Mouse (Mus musculus) intestine, embryonic 14.5 days (tissue): ENCODE measurements around the gene Tekt3. TPM values are rescaled to one million over a fixed set of nuclear protein-coding genes. Genes with fewer than 3 reads are reported as not detected.
A peak's percentile ranks its signal among the peaks of the same experiment; 100 is the strongest.

ENCODE experiments used
- ATAC-seq: fragments of 200-750 bp; cut with Nextera tagmentation; replicated peaks from 2 replicates; pipeline ENCODE4 v1.8.0; 2017; ENCODE audit warnings: low read depth, moderate number of reproducible peaks, moderate TSS enrichment, moderate library complexity; ENCODE audit not compliant: low FRiP score, low TSS enrichment
- DNase-seq: peaks from one replicate; pipeline ENCODE4 v3.0.0-alpha.2; 2018; ENCODE audit warnings: low spot score
- H3K27ac ChIP-seq: fragments of 300-500 bp; sonication (generic); 2 replicates; pipeline ENCODE4 v1.5.1; 2014; ENCODE audit warnings: low read depth, mild to moderate bottlenecking, control low read depth
- H3K27me3 ChIP-seq: fragments of 300-500 bp; sonication (generic); replicated peaks from 2 replicates; pipeline ENCODE4 v1.6.1; 2014; ENCODE audit warnings: low read length, control low read depth; ENCODE audit not compliant: control insufficient read depth, insufficient read depth
- H3K36me3 ChIP-seq: fragments of 300-500 bp; sonication (generic); 2 replicates; pipeline ENCODE4 v1.6.1; 2014; ENCODE audit warnings: low read length, control low read depth; ENCODE audit not compliant: control insufficient read depth, insufficient read depth
- H3K4me1 ChIP-seq: fragments of 300-500 bp; sonication (generic); replicated peaks from 2 replicates; pipeline ENCODE4 v1.6.1; 2014; ENCODE audit warnings: low read length, control low read depth, mixed read lengths; ENCODE audit not compliant: control insufficient read depth, insufficient read depth
- H3K4me2 ChIP-seq: fragments of 300-500 bp; sonication (generic); 2 replicates; pipeline ENCODE4 v1.6.1; 2014; ENCODE audit warnings: low read length
- H3K4me3 ChIP-seq: fragments of 300-500 bp; sonication (generic); 2 replicates; pipeline ENCODE4 v1.5.1; 2014; ENCODE audit warnings: low read depth, low read length, control low read depth, mixed read lengths
- H3K9ac ChIP-seq: fragments of 300-500 bp; sonication (generic); 2 replicates; pipeline ENCODE4 v1.6.1; 2014; ENCODE audit warnings: mild to moderate bottlenecking, low read length
- H3K9me3 ChIP-seq: fragments of 300-500 bp; sonication (generic); 2 replicates; pipeline ENCODE4 v1.6.1; 2016; ENCODE audit warnings: low read length, control low read depth; ENCODE audit not compliant: control insufficient read depth
- WGBS: fragments of 180-500 bp; shearing (Covaris S2); extraction: QIAGEN DNeasy Blood & Tissue Kit; methylation state at CpG from one replicate; pipeline ENCODE4 v1.1.7; 2014; 5-methylcytosine and 5-hydroxymethylcytosine counted together
- polyA plus RNA-seq: library from polyadenylated mRNA; unstranded; fragments of >200 nt; fragmentation: Nextera tagmentation; extraction: Ambion mirVana; gene quantifications from 2 replicates; pipeline ENCODE4 v1.2.1, GENCODE M21; 2014

The Tekt3 gene
- polyA plus RNA-seq, 1 experiment from 2014 or later = not detected

DNA sequence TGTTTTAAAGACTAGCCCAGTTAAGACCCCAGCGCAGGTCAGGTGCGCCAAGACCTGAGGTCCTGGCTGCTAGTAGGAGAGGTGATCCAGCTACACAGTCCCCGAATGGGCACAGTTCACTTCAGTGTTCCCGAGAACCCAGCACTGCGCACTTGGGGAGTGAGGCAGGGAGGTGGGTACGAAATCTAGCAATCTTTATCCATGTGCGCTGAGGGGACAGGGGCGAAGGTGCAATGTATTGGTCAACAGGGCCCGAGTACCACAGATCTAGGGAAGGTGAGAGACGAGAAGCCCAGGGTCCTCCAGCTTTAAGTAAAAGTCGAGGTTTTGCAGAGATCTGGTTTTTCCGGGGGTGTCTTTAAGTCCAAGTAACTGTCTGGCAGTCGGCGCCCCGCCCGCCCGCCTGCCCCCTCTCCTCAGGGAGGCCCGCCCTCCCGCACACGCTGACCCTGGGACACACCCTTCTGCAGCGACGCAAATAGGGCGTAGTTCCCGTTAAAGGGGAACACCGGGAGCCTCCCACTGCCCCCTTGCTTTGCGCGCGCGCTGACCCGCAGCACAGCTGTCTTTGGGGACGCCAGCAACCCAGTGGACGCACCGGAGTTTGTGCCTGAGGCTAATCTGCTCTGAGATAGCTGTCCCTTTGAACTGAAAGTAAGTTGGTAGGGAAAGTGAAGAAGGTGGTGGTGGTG lies 69.7 kb downstream of the Tekt3 start:
- WGBS = 4% methylated on average over 33 of the region's 33 CpGs
- DNase-seq (no peak), ATAC-seq (no peak)
- no peaks in the 10 kb centered on the region for H3K9me3 ChIP-seq
- peaks cover 25% of the 10 kb centered on the region for H3K27me3 ChIP-seq
- peak overlapping the region; percentile 89 for H3K27ac ChIP-seq
- H3K4me1 ChIP-seq = peaks cover 23% of the 10 kb centered on the region
- H3K36me3 ChIP-seq = peaks cover 8% of the 10 kb centered on the region; the same call in 1 of the 2 replicates
- H3K4me3 ChIP-seq = peak overlapping the region; percentile 47
- H3K9ac ChIP-seq = peak overlapping the region; percentile 75
- peak overlapping the region; percentile 63 for H3K4me2 ChIP-seq

DNA sequence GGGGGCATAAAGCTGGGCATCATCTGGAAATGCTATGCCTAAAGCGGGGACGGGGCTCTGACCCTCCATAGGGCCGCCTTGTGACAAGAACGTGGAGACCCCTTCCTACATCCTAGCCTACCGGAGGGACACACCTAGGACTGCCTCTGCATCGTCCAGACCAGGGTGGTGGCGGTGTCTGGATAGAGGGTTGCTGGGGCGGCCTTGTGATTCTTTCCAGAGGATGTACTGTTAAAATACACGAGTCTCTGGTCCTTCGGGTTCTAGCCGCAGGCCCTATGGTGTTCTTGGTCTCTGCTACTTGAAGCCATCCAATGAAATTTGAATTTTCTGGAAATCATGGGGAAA lies 70.2 kb downstream of the Tekt3 start:
- Histone ChIP-seq H3K4me2 (peak overlapping the region; percentile 63), H3K4me3 (peak overlapping the region; percentile 47), H3K4me1 (peaks cover 23% of the 10 kb centered on the region), H3K27me3 (peaks cover 25% of the 10 kb centered on the region), H3K9me3 (no peaks in the 10 kb centered on the region), H3K36me3 (peaks cover 8% of the 10 kb centered on the region; the same call in 1 of the 2 replicates), H3K27ac (peak overlapping the region; percentile 89), H3K9ac (peak overlapping the region; percentile 75)
- DNase-seq (peak; percentile 65), ATAC-seq (no peak)
- WGBS = 5% methylated on average over 11 of the region's 11 CpGs

DNA sequence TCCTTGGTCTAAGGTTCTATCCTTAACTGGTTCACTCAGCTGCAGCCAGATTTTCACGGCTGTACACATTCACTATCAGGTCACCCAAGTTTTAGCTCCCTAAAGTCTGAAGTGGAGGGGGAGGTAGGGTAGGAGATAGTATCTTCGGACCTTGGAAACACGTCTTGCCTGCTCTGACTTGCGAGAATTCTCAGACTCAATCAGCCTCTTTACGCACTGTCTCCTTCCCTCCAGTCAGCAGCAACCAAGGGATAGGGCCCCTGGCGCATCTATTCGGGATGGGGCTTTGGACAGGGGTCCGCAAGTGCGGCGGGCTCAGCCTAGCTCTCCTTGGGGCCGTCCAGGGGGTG lies 70.7 kb downstream of the Tekt3 start:
- peak overlapping the region; percentile 75 for H3K9ac ChIP-seq
- peaks cover 25% of the 10 kb centered on the region for H3K27me3 ChIP-seq
- peak overlapping the region; percentile 89 for H3K27ac ChIP-seq
- peaks cover 8% of the 10 kb centered on the region; the same call in 1 of the 2 replicates for H3K36me3 ChIP-seq
- DNase-seq = no peak
- WGBS = 1% methylated on average over 11 of the region's 11 CpGs
- peak overlapping the region; percentile 63 for H3K4me2 ChIP-seq
- no peaks in the 10 kb centered on the region for H3K9me3 ChIP-seq
- peaks cover 23% of the 10 kb centered on the region for H3K4me1 ChIP-seq
- no peak for ATAC-seq
- peak overlapping the region; percentile 47 for H3K4me3 ChIP-seq

DNA sequence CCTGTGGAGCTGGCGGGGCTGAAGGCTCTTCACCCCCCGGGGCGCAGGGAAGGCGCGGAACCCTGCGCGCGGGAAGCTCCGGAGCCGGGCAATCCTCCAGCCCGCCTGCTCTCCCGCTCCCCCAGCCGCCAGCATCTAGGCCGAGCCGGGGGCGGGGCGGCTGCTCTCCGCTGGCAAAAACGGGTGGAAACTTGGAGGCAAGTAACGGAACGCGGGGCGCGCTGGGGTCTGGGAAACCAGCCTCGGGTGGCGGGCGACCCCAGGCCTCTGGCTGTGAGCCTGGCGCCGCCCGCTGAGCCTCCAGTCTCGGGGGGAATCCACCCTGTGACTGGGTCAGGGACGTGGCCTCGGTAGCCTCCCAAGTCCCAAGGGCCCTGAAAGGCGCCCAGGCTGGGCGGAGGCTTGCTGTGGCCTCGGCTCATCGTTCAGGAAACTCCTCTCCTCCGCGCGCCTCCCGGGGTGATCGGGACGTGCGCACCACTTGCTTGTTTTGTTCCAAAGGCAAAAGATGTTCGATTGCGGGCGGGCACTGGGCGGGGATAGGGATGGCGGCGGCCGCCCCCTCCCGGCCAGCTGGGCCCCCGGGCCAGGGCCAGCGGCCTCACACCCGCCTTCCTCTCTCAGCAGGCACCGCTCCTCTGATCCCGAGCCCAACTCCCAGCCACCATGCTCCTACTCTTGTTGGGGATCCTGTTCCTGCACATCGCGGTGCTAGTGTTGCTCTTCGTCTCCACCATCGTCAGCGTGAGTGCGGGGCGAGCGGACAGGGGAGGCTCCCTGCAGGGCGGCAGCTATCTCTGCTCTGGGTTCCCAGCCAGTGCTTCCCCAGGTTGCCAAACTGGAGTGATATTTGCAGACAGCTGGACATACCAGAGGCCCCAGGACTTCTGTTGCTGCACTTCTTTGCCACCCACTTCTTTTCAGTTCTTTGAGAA lies 71.3 kb downstream of the Tekt3 start:
- peak overlapping the region; percentile 75 for H3K9ac ChIP-seq
- H3K27ac ChIP-seq = peak overlapping the region; percentile 89
- H3K36me3 ChIP-seq = peaks cover 11% of the 10 kb centered on the region; the same call in 1 of the 2 replicates
- H3K4me2 ChIP-seq = peak overlapping the region; percentile 63
- H3K27me3 ChIP-seq = peaks cover 25% of the 10 kb centered on the region
- ATAC-seq = peak; percentile 55
- peak overlapping the region; percentile 47 for H3K4me3 ChIP-seq
- no peaks in the 10 kb centered on the region for H3K9me3 ChIP-seq
- under 1% methylated on average over 65 of the region's 66 CpGs for WGBS
- DNase-seq = peak; percentile 88
- peaks cover 23% of the 10 kb centered on the region for H3K4me1 ChIP-seq

DNA sequence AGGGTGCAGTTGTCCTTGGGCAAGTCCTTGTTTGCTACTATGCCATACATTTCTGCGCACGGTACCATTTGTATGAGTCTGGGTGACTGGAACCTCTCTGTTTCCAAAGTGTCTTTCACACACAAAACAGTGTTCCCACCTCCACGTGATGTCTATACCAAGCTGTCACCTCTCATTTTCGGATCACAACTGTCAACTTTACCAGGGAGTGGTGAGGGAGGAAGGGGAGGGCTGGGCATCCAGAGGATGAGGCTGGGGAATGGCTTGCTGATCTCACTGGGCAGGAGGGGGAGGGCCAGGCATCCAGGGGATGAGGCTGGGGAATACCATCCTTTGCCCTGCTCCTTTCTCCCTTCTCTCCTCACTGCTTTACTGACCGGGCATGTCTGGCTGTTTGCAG lies 72.6 kb downstream of the Tekt3 start:
- peaks cover 23% of the 10 kb centered on the region for H3K4me1 ChIP-seq
- H3K4me2 ChIP-seq = peak overlapping the region; percentile 63
- H3K9ac ChIP-seq = no peak overlapping the region
- H3K36me3 ChIP-seq = peaks cover 15% of the 10 kb centered on the region; the same call in 1 of the 2 replicates
- no peak overlapping the region for H3K27ac ChIP-seq
- H3K27me3 ChIP-seq = peaks cover 25% of the 10 kb centered on the region
- WGBS = 92% methylated on average over 5 of the region's 5 CpGs
- DNase-seq (no peak), ATAC-seq (no peak)
- no peak overlapping the region; the same call in 1 of the 2 replicates for H3K4me3 ChIP-seq
- H3K9me3 ChIP-seq = no peaks in the 10 kb centered on the region

DNA sequence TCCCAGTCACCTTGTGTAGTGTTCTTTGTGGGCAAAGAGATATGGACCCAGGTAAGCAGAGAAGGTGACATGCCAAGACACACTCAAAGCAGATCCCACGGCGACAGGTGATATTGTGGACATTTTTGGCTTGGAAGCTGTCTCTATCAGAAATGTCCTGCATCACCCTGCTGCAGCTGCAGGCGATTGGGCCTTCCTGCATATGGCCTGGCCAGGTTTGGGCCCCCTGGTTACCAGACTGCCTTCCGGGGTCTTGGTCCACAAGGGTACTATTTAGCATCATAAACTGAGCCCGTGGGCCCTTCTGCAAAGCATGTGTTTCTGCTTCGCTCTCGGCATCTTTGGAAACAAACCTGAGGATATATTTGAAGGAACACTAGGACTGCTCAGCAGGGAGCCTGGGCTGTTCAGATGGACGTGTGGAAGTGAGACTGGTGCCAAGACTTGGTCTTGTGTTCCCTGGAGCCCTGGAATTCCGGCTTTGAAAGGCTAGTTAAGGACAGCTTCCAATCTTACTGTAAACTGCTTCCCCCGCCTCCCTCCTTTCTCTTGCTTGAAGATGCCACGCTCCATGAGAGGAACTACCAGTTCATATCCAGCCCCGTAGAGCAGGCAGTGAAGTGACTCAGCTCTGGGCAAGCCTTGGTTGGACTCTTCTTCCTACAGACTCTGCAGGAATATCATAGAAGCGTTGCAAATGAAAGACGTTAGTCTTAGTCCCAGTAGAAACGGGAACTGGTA lies 73.5 kb downstream of the Tekt3 start:
- Histone ChIP-seq H3K27ac (no peak overlapping the region), H3K4me2 (no peak overlapping the region), H3K9ac (no peak overlapping the region), H3K4me3 (no peak overlapping the region), H3K9me3 (no peaks in the 10 kb centered on the region), H3K36me3 (peaks cover 24% of the 10 kb centered on the region; the same call in 1 of the 2 replicates), H3K4me1 (peaks cover 22% of the 10 kb centered on the region), H3K27me3 (peaks cover 24% of the 10 kb centered on the region)
- ATAC-seq (no peak), DNase-seq (no peak)
- WGBS = 67% methylated on average over 15 of the region's 15 CpGs

DNA sequence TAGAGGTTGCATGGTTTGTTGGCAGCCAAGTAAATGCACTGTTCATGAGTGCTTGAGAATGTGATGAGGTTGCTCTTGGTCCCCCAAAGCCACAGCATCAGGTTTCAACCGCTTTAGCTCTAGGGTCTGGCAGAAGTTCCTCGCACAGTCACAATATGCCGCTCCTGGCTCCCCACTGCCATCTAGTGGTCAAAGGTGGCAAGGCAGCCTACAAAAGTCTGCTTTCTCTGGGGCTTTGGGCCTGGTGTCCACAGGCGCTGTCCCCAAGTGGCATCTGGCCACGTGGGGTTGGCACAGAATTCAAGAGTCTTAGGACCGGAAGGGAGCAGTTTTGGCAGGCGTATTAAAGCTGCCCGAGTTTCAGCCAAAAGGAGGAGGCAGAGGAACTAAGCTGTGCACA lies 74.2 kb downstream of the Tekt3 start:
- Histone ChIP-seq H3K4me1 (peaks cover 15% of the 10 kb centered on the region), H3K27me3 (peaks cover 17% of the 10 kb centered on the region), H3K9ac (no peak overlapping the region), H3K4me2 (no peak overlapping the region), H3K36me3 (peaks cover 24% of the 10 kb centered on the region; the same call in 1 of the 2 replicates), H3K27ac (no peak overlapping the region), H3K9me3 (no peaks in the 10 kb centered on the region), H3K4me3 (no peak overlapping the region)
- peak; percentile 45; the same call in 1 of the 2 replicates for ATAC-seq
- 5% methylated on average over 8 of the region's 8 CpGs for WGBS
- DNase-seq = peak; percentile 99

DNA sequence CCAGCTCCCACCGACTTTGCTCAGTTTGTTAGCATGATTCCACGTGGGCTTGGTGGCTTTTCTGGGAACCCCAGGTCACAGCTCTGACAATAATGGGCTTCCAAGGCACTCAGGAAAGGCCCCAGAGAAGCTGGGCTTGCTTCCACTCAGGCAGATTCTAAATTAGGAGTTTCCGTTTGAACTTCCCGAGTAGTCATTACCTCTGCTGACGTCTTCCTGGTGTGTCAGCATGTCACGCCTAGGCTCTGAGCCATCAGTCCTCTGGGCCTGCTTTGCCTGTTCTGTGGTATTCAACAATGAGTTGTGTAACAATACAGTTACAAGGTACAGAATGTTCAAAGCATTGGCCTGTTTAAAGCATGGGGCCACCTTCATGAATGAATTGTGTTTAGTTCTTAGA lies 74.8 kb downstream of the Tekt3 start:
- Histone ChIP-seq H3K9ac (no peak overlapping the region), H3K9me3 (no peaks in the 10 kb centered on the region), H3K4me2 (no peak overlapping the region), H3K4me3 (no peak overlapping the region), H3K27me3 (0 out of 2 replicates have a peak, but pooled peaks cover 13% of the 10 kb centered on the region), H3K36me3 (peaks cover 26% of the 10 kb centered on the region), H3K27ac (no peak overlapping the region), H3K4me1 (peaks cover 9% of the 10 kb centered on the region)
- no peak for DNase-seq
- no peak for ATAC-seq
- WGBS = 62% methylated on average over 6 of the region's 6 CpGs
